Mouse (Mus musculus) liver, adult 2 months (tissue): Measurements from ENCODE around the gene Gm28729. TPM values are rescaled to one million over a fixed set of nuclear protein-coding genes. Genes with fewer than 3 reads are reported as not detected.
"Not testable (repeated sequence)": the region's sequence is repeated elsewhere in the genome, so short reads cannot be mapped to it uniquely, and the experiment has no call there.

Experiments
- DNase-seq: peaks from one replicate; pipeline ENCODE4 v3.0.0-alpha.2; 2011; ENCODE audit warnings: low read depth, low spot score; ENCODE audit errors: extremely low read depth
- H3K27ac ChIP-seq: fragments of 200-500 bp; replicated peaks from 2 replicates; pipeline ENCODE4 v1.5.1; 2012; ENCODE audit warnings: low read depth, mild to moderate bottlenecking, control low read depth, inconsistent platforms, low read length; ENCODE audit not compliant: insufficient read depth
- H3K27me3 ChIP-seq: fragments of 200-500 bp; 2 replicates; pipeline ENCODE4 v1.6.1; 2012; ENCODE audit warnings: mild to moderate bottlenecking, moderate library complexity, low read length, inconsistent platforms; ENCODE audit not compliant: control insufficient read depth, insufficient read depth
- H3K36me3 ChIP-seq: fragments of 200-500 bp; 2 replicates; pipeline ENCODE4 v1.6.1; 2012; ENCODE audit warnings: low read length, inconsistent platforms; ENCODE audit not compliant: control insufficient read depth, insufficient read depth
- H3K4me1 ChIP-seq: fragments of 200-500 bp; 2 replicates; pipeline ENCODE4 v1.6.1; 2011; ENCODE audit warnings: low read length; ENCODE audit not compliant: control insufficient read depth, insufficient read depth
- H3K4me3 ChIP-seq: fragments of 200-500 bp; 2 replicates; pipeline ENCODE4 v1.5.1; 2011; ENCODE audit warnings: low read depth, mild to moderate bottlenecking, control low read depth, low read length, moderate library complexity; ENCODE audit not compliant: insufficient read depth
- H3K79me2 ChIP-seq: fragments of 200-500 bp; 2 replicates; pipeline ENCODE4 v1.6.1; 2012; ENCODE audit warnings: inconsistent platforms, mild to moderate bottlenecking, low read length, moderate library complexity; ENCODE audit not compliant: control insufficient read depth, insufficient read depth
- H3K9ac ChIP-seq: fragments of 200-500 bp; 2 replicates; pipeline ENCODE4 v1.6.1; 2012; ENCODE audit warnings: low read depth, mild to moderate bottlenecking, control low read depth, inconsistent platforms, low read length
- CTCF ChIP-seq: fragments of 200-500 bp; IDR thresholded peaks from 2 replicates; pipeline ENCODE4 v1.5.1; 2011; ENCODE audit warnings: low read depth, low read length, control low read depth
- POLR2A ChIP-seq: fragments of 200-500 bp; IDR thresholded peaks from 2 replicates; pipeline ENCODE4 v1.6.1; 2011; ENCODE audit warnings: low read length, control low read depth; ENCODE audit not compliant: insufficient read depth; ENCODE audit errors: extremely low read depth
- WGBS: fragments of 180-500 bp; shearing (Covaris S2); methylation state at CpG from one replicate; pipeline ENCODE4 v1.1.7; 2018; 5-methylcytosine and 5-hydroxymethylcytosine counted together
- polyA plus RNA-seq: library from polyadenylated mRNA; depleted of rRNA; stranded (reverse); fragments of >200 nt; gene quantifications from 2 replicates; pipeline ENCODE4 v1.2.3, GENCODE M21; 2012
- total RNA-seq: library from RNA; depleted of rRNA; stranded (reverse); fragments of >200 nt; gene quantifications from 2 replicates; pipeline ENCODE4 v1.2.3, GENCODE M21; 2014

Gm28729 gene
- total and polyA plus RNA-seq, 2 experiments = not detected

- WGBS = 20% methylated on average over 37 of the region's 37 CpGs
- no peaks in the 10 kb centered on the region; the same call in 1 of the 2 replicates for H3K36me3 ChIP-seq
- H3K27me3 ChIP-seq = no peaks in the 10 kb centered on the region
- DNase-seq = no peak
- H3K9ac ChIP-seq = peak overlapping the region; percentile 75
- H3K4me1 ChIP-seq = no peaks in the 10 kb centered on the region
- H3K4me3 ChIP-seq = peak overlapping the region; percentile 56; the same call in 1 of the 2 replicates
- H3K79me2 ChIP-seq = no peaks in the 10 kb centered on the region
- no peak for TF ChIP-seq POLR2A
- H3K27ac ChIP-seq = peak overlapping the region; percentile 32; the same call in 1 of the 2 replicates
Observed at GRCm38 (mm10) chr9:96536895-96537614, 12.0 kb upstream of the Gm28729 start.

- not testable (repeated sequence) for H3K27me3 ChIP-seq, H3K79me2 ChIP-seq, H3K4me1 ChIP-seq, H3K9ac ChIP-seq, DNase-seq, H3K4me3 ChIP-seq, H3K36me3 ChIP-seq, H3K27ac ChIP-seq
- 92% methylated on average over 4 of the region's 4 CpGs for WGBS
Observed at GRCm38 (mm10) chr9:96536093-96536492, 11.0 kb upstream of the Gm28729 start.

- no peak for DNase-seq
- H3K36me3 ChIP-seq = no peaks in the 10 kb centered on the region
- H3K4me3 ChIP-seq = no peak overlapping the region
- no peaks in the 10 kb centered on the region for H3K79me2 ChIP-seq
- 92% methylated on average over 6 of the region's 6 CpGs for WGBS
- TF ChIP-seq CTCF = no peak
- TF ChIP-seq POLR2A = no peak
- no peaks in the 10 kb centered on the region for H3K4me1 ChIP-seq
- H3K27ac ChIP-seq = no peak overlapping the region
- H3K9ac ChIP-seq = no peak overlapping the region
- no peaks in the 10 kb centered on the region for H3K27me3 ChIP-seq
Observed at GRCm38 (mm10) chr9:96535431-96535830, 10.4 kb upstream of the Gm28729 start.

- Histone ChIP-seq H3K4me1 (no peaks in the 10 kb centered on the region), H3K4me3 (no peak overlapping the region), H3K79me2 (no peaks in the 10 kb centered on the region), H3K27me3 (no peaks in the 10 kb centered on the region), H3K9ac (no peak overlapping the region), H3K36me3 (no peaks in the 10 kb centered on the region), H3K27ac (no peak overlapping the region)
- TF ChIP-seq CTCF = no peak
- TF ChIP-seq POLR2A = no peak
- DNase-seq = no peak
- WGBS = 95% methylated on average over 4 of the region's 4 CpGs
Observed at GRCm38 (mm10) chr9:96534256-96534655, 9.2 kb upstream of the Gm28729 start.

GRCm38 (mm10) chr9:96533476-96533875 lies 8.4 kb upstream of the Gm28729 start:
- DNase-seq = no peak
- no peak overlapping the region for H3K27ac ChIP-seq
- H3K9ac ChIP-seq = no peak overlapping the region
- no peaks in the 10 kb centered on the region for H3K27me3 ChIP-seq
- H3K4me1 ChIP-seq = no peaks in the 10 kb centered on the region
- no peaks in the 10 kb centered on the region for H3K79me2 ChIP-seq
- WGBS = 86% methylated on average over 6 of the region's 6 CpGs
- H3K36me3 ChIP-seq = no peaks in the 10 kb centered on the region
- no peak overlapping the region for H3K4me3 ChIP-seq
- TF ChIP-seq CTCF (no peak), POLR2A (no peak)

- no peak overlapping the region for H3K27ac ChIP-seq
- no peak for DNase-seq
- no peaks in the 10 kb centered on the region for H3K27me3 ChIP-seq
- WGBS = 49% methylated on average over 4 of the region's 4 CpGs
- no peaks in the 10 kb centered on the region for H3K4me1 ChIP-seq
- H3K36me3 ChIP-seq = no peaks in the 10 kb centered on the region
- TF ChIP-seq POLR2A = no peak
- no peak for TF ChIP-seq CTCF
- no peaks in the 10 kb centered on the region for H3K79me2 ChIP-seq
- H3K9ac ChIP-seq = no peak overlapping the region
- H3K4me3 ChIP-seq = no peak overlapping the region
Observed at GRCm38 (mm10) chr9:96532531-96532930, 7.5 kb upstream of the Gm28729 start.
